Mouse (Mus musculus) limb, embryonic 12.5 days (tissue): ENCODE results near the gene Iqcd. TPM values are rescaled to one million over a fixed set of nuclear protein-coding genes. Genes with fewer than 3 reads are reported as not detected.

Source experiments
- ATAC-seq: fragments of 200-750 bp; cut with Nextera tagmentation; 2 replicates; pipeline ENCODE4 v1.8.0; 2017; ENCODE audit warnings: low read depth, moderate TSS enrichment; ENCODE audit not compliant: insufficient number of reproducible peaks, insufficient read depth, low FRiP score, low TSS enrichment
- H3K27ac ChIP-seq: fragments of 300-500 bp; sonication (generic); 2 replicates; pipeline ENCODE4 v1.5.1; 2016; ENCODE audit warnings: mild to moderate bottlenecking, moderate library complexity
- H3K27me3 ChIP-seq: fragments of 300-500 bp; sonication (generic); 2 replicates; pipeline ENCODE4 v1.6.1; 2016; ENCODE audit warnings: mild to moderate bottlenecking, moderate library complexity
- H3K36me3 ChIP-seq: fragments of 300-500 bp; sonication (generic); 2 replicates; pipeline ENCODE4 v1.6.1; 2016; ENCODE audit warnings: mild to moderate bottlenecking, moderate library complexity
- H3K4me1 ChIP-seq: fragments of 300-500 bp; sonication (generic); replicated peaks from 2 replicates; pipeline ENCODE4 v1.6.1; 2016
- H3K4me2 ChIP-seq: fragments of 300-500 bp; sonication (generic); 2 replicates; pipeline ENCODE4 v1.6.1; 2016; ENCODE audit warnings: mild to moderate bottlenecking, moderate library complexity
- H3K4me3 ChIP-seq: fragments of 300-500 bp; sonication (generic); replicated peaks from 2 replicates; pipeline ENCODE4 v1.5.1; 2016; ENCODE audit warnings: mild to moderate bottlenecking
- H3K9ac ChIP-seq: fragments of 300-500 bp; sonication (generic); replicated peaks from 2 replicates; pipeline ENCODE4 v1.6.1; 2016; ENCODE audit warnings: mild to moderate bottlenecking, moderate library complexity
- H3K9me3 ChIP-seq: fragments of 300-500 bp; sonication (generic); 2 replicates; pipeline ENCODE4 v1.6.1; 2016; ENCODE audit warnings: mild to moderate bottlenecking, moderate library complexity
- WGBS: fragments of 180-500 bp; shearing (Covaris S2); methylation state at CpG from one replicate; pipeline ENCODE4 v1.1.7; 2016; 5-methylcytosine and 5-hydroxymethylcytosine counted together
- polyA plus RNA-seq: library from polyadenylated mRNA; unstranded; fragments of >200 nt; fragmentation: Nextera tagmentation; extraction: Ambion mirVana; gene quantifications from 2 replicates; pipeline ENCODE4 v1.2.1, GENCODE M21; 2016

Iqcd gene
- polyA plus RNA-seq, 1 experiment from 2014 or later: 0.64 TPM

DNA sequence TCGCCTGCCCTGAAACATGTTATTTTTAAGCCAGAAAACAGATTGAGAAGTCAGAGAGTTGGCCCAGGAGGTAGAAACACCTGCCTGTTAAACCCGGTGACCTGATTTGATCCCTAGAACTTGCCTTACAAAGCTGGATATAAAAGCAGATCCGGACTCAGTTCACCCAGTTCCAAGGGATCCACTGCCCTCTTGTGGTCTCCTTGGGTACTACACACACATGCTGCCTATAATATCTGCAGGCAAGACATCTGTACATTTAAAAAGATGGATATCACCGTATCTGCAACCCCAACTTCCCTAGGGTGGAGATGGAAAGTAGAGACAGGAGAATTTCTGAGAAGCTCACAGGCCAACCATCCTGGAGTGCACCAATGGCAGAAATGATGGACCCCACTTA, 27.1 kb downstream of the Iqcd start:
- H3K27me3 ChIP-seq: no peaks in the 10 kb centered on the region
- H3K27ac ChIP-seq: no peak overlapping the region
- peaks cover 62% of the 10 kb centered on the region for H3K36me3 ChIP-seq
- peaks cover 8% of the 10 kb centered on the region; the same call in 1 of the 2 replicates for H3K9me3 ChIP-seq
- no peak overlapping the region for H3K9ac ChIP-seq
- no peak overlapping the region for H3K4me3 ChIP-seq
- H3K4me2 ChIP-seq: no peak overlapping the region
- H3K4me1 ChIP-seq: peaks cover 15% of the 10 kb centered on the region
- ATAC-seq: no peak
- WGBS: 95% methylated on average over 4 of the region's 4 CpGs

DNA sequence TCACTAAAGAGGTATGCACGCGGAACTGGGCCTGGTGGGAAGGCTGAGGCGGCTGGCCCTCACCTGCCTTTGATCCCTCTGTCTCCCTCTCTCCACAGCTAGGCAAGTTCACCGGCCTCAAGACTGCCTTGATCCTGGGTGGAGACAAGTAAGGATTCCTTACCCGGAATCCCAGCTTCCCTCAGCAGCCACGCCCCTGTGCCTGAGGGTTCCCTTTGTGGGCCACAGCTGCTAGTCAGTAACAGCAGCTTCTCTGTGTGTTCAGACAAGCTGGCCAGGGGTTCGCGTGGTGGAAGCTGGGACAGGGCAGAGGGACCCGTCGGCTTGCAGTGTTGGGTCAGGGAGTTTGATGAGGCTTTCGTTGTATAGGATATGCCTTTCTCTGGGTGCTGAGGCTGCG, 30.0 kb downstream of the Iqcd start:
- peaks cover 91% of the 10 kb centered on the region for H3K36me3 ChIP-seq
- peaks cover 12% of the 10 kb centered on the region for H3K4me1 ChIP-seq
- 87% methylated on average over 12 of the region's 12 CpGs for WGBS
- H3K4me3 ChIP-seq: no peak overlapping the region
- no peaks in the 10 kb centered on the region for H3K27me3 ChIP-seq
- peaks cover 8% of the 10 kb centered on the region; the same call in 1 of the 2 replicates for H3K9me3 ChIP-seq
- H3K4me2 ChIP-seq: no peak overlapping the region
- no peak overlapping the region for H3K27ac ChIP-seq
- no peak for ATAC-seq
- no peak overlapping the region for H3K9ac ChIP-seq

DNA sequence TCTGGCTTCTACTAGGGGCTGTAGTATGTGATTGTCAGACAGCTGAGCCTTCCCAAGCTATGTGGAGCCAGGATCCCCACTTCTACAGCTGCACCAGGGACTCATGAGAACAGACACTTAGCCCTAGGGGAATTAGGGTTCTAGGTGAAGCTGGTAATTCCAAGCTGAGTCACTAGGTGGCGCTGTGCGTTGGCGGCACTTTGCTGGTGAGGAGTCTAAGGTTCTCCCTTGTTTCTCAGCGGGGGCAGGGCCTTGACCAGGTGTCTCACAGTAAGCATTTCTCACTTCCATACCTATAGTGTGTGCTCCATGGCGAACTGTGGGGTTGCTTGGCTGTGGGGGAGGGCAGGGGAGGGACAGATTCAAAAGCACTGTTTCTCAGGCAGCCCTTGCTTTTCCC, 30.4 kb downstream of the Iqcd start:
- Histone ChIP-seq H3K4me1 (peaks cover 8% of the 10 kb centered on the region), H3K9ac (no peak overlapping the region), H3K9me3 (peaks cover 8% of the 10 kb centered on the region; the same call in 1 of the 2 replicates), H3K4me3 (no peak overlapping the region), H3K27me3 (no peaks in the 10 kb centered on the region), H3K4me2 (no peak overlapping the region), H3K36me3 (peaks cover 95% of the 10 kb centered on the region), H3K27ac (no peak overlapping the region)
- WGBS: 14% methylated on average over 5 of the region's 5 CpGs
- no peak for ATAC-seq

DNA sequence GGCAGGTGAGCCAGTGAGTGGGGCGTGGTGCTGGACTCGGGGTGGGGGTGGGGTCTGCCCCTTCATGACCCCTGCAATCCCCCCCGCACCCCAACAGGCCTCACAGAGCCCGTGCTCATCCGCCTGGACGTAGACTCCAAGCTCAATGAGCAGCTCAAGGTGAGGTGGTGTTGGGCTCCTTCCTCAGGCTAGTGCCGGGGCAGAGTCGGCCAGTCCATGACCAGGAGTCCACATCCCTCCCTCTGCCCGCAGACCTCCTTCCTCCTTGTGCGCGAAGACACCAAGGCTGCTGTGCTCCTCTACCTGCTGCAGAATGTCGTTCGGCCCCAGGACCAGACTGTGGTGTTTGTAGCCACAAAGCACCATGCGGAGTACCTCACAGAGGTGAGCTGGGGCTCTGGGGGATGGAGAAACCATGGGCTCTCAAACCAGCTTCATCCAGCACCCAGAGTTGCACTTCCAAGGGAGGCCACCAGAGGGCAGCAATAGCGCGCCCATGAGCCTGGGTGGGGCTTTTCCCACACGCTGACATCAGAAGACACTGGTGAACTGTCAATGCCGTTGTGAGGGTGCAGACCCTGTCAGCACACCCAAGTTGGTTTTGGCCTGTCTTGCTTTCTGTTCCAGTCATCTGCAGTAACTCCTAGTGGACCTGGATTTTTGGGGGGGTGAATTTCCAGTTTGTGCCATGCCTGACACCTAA, 31.7 kb downstream of the Iqcd start:
- peaks cover 7% of the 10 kb centered on the region; the same call in 1 of the 2 replicates for H3K9me3 ChIP-seq
- H3K27me3 ChIP-seq: no peaks in the 10 kb centered on the region
- no peak overlapping the region for H3K9ac ChIP-seq
- peaks cover 8% of the 10 kb centered on the region for H3K4me1 ChIP-seq
- no peak overlapping the region for H3K4me3 ChIP-seq
- H3K4me2 ChIP-seq: no peak overlapping the region
- H3K36me3 ChIP-seq: peaks cover 100% of the 10 kb centered on the region
- ATAC-seq: no peak
- 73% methylated on average over 18 of the region's 18 CpGs for WGBS
- H3K27ac ChIP-seq: no peak overlapping the region

GRCm38 (mm10) chr5:120621078-120621765, 32.4 kb downstream of the Iqcd start:
- H3K27me3 ChIP-seq: no peaks in the 10 kb centered on the region
- H3K36me3 ChIP-seq: peaks cover 100% of the 10 kb centered on the region
- no peak overlapping the region for H3K4me3 ChIP-seq
- H3K4me2 ChIP-seq: no peak overlapping the region
- H3K9me3 ChIP-seq: 0 out of 2 replicates have a peak, but pooled peaks cover under 1% of the 10 kb centered on the region
- H3K4me1 ChIP-seq: peaks cover 8% of the 10 kb centered on the region
- no peak overlapping the region for H3K27ac ChIP-seq
- ATAC-seq: no peak
- no peak overlapping the region for H3K9ac ChIP-seq
- 92% methylated on average over 23 of the region's 23 CpGs for WGBS

- peaks cover 100% of the 10 kb centered on the region for H3K36me3 ChIP-seq
- no peak overlapping the region for H3K27ac ChIP-seq
- H3K4me1 ChIP-seq: peaks cover 8% of the 10 kb centered on the region
- ATAC-seq: no peak
- no peaks in the 10 kb centered on the region for H3K9me3 ChIP-seq
- H3K27me3 ChIP-seq: no peaks in the 10 kb centered on the region
- no peak overlapping the region for H3K4me3 ChIP-seq
- no peak overlapping the region for H3K4me2 ChIP-seq
- no peak overlapping the region for H3K9ac ChIP-seq
- 94% methylated on average over 10 of the region's 10 CpGs for WGBS
Observed at GRCm38 (mm10) chr5:120621846-120622197, 33.0 kb downstream of the Iqcd start.

DNA sequence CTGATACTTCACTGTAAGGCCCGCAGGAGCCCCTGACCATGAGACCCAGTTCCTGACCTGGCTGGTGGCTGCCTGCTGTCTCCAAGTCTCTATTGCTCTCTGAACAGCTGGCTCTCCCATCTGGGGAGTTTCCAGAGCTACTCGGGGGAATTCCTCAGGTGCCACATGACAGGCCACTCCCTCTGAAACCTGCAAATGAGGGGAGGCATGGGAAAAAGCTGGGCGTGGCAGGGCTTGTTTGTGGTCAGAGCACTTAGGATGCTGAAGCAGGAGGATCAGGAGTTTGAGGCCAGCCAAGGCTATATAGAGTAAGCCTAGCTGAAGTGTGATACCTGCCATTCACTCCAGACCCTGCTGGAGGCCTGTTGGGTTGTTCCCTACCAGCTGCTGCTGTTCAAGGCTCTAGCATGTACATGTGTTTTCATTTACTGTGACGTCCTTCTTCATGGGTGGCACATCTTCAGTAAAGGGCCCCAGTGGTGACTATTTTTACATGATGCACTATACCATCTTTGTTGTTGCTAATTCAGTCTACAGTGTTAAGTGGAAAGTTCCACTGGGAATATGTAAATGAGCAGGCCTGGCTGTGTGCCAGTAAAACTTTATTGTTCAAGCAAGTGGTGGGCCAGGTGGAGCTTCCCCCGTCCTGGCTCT, 33.5 kb downstream of the Iqcd start:
- Histone ChIP-seq H3K27me3 (no peaks in the 10 kb centered on the region), H3K4me1 (peaks cover 8% of the 10 kb centered on the region), H3K27ac (no peak overlapping the region), H3K4me3 (no peak overlapping the region), H3K4me2 (no peak overlapping the region), H3K9ac (no peak overlapping the region), H3K9me3 (no peaks in the 10 kb centered on the region), H3K36me3 (peaks cover 100% of the 10 kb centered on the region)
- no peak for ATAC-seq
- 60% methylated on average over 5 of the region's 5 CpGs for WGBS

- Histone ChIP-seq H3K9me3 (no peaks in the 10 kb centered on the region), H3K9ac (no peak overlapping the region), H3K4me1 (peaks cover 8% of the 10 kb centered on the region), H3K4me3 (no peak overlapping the region), H3K36me3 (peaks cover 89% of the 10 kb centered on the region), H3K4me2 (no peak overlapping the region), H3K27me3 (peaks cover 2% of the 10 kb centered on the region; the same call in 1 of the 2 replicates), H3K27ac (no peak overlapping the region)
- ATAC-seq: no peak
- 93% methylated on average over 10 of the region's 10 CpGs for WGBS
Observed at GRCm38 (mm10) chr5:120624427-120624826, 35.6 kb downstream of the Iqcd start.

DNA sequence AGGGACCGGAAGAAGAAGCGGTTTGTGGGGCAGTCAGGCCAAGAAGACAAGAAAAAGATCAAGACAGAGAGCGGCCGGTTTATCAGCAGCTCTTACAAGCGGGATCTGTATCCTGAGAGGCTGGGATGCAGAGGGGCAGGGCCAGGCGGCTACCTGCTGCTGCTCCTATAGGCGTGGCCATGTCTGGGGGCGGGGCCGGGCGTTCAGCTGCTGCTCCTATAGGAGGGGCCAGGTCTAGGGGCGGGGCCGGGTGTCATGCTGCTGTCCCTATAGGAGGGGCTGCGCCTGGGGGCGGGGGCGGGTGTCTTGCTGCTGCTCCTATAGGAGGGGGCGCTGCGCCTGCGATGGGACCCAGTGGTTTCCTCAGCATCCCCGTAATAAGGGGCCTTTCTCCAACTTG, 37.6 kb downstream of the Iqcd start:
- Histone ChIP-seq H3K36me3 (peaks cover 70% of the 10 kb centered on the region), H3K27ac (no peak overlapping the region), H3K9me3 (no peaks in the 10 kb centered on the region), H3K9ac (no peak overlapping the region), H3K4me1 (peaks cover 8% of the 10 kb centered on the region), H3K27me3 (peaks cover 21% of the 10 kb centered on the region), H3K4me3 (no peak overlapping the region), H3K4me2 (no peak overlapping the region)
- ATAC-seq: no peak
- WGBS: 26% methylated on average over 19 of the region's 19 CpGs

- no peak for ATAC-seq
- H3K36me3 ChIP-seq: peaks cover 56% of the 10 kb centered on the region
Observed at GRCm38 (mm10) chr5:120627515-120628300, 38.9 kb downstream of the Iqcd start.

DNA sequence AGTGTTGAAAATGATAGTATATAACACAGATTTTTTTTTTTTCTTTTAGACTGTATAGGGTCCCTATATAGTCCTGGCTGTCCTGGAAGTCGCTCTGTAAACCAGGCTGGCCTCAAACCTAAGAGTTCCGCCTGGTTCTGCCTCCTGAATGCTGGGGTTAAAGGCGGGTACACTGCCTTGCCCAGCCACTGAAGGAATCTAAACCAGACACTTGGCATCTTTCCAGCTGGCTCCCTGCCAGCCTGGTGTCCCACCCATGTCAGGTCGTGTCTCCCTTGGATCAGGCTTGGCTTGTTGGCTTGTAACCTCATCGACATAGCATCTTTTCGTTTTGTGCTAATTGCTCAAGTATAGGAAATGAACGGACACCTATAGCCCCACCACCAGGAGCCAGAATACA, 39.8 kb downstream of the Iqcd start:
- H3K27me3 ChIP-seq: peaks cover 39% of the 10 kb centered on the region
- WGBS: 73% methylated on average over 7 of the region's 7 CpGs
- peaks cover 47% of the 10 kb centered on the region for H3K36me3 ChIP-seq

More at GRCm38 (mm10) chr5:120627515-120628300, 38.9 kb downstream of the Iqcd start:
- WGBS: 90% methylated on average over 15 of the region's 15 CpGs
- Histone ChIP-seq H3K4me1 (no peaks in the 10 kb centered on the region), H3K4me2 (no peak overlapping the region), H3K27ac (no peak overlapping the region), H3K9me3 (peaks cover 7% of the 10 kb centered on the region), H3K9ac (no peak overlapping the region), H3K4me3 (no peak overlapping the region), H3K27me3 (peaks cover 34% of the 10 kb centered on the region)

More for the DNA sequence above, 39.8 kb downstream of the Iqcd start:
- no peaks in the 10 kb centered on the region for H3K4me1 ChIP-seq
- no peak overlapping the region for H3K4me2 ChIP-seq
- H3K9ac ChIP-seq: no peak overlapping the region
- H3K4me3 ChIP-seq: no peak overlapping the region
- ATAC-seq: no peak
- peaks cover 7% of the 10 kb centered on the region for H3K9me3 ChIP-seq
- H3K27ac ChIP-seq: no peak overlapping the region
